ENCODE assay signal across 13 mouse cellular contexts in the genomic region with DNA sequence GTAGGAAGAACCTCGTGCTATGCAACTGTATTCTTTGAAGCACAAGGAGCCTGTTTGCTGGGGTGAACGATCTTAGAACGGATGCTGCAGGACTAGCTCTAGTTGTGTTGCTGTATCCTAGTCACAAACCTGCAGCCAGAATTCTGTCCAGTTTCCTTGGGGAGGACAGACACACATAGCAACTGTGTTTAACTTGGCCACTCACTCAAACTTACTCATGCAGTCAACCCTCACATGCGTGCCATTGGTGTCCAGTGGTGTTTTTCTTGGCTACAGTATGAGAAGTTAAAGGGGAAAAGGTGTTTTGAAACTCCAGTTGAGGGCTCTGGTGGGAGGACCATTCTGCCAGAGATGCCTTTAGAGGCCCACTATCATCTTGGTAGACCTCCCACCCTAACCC.
"Had no signal": no experiment of that assay in that cellular context is flagged by ENCODE, and none has a peak within 500 bp of the region (broad histone marks: within the 10 kb centered on the region; RNA-seq: fewer than 3 reads in every experiment).

No protein-coding gene starts in this region.

- H3K4me2 ChIP-seq: limb, embryonic 12.5 days; liver, embryonic 11.5 days; liver, embryonic 15.5 days; midbrain, embryonic 13.5 days; neural tube, embryonic 12.5 days had no signal

- DNase-seq: kidney, adult 11 months; kidney, postnatal 25 days; lung, adult 2 months; lung, postnatal 36 days; right cerebral cortex, postnatal 4 days; spleen, adult 18-20 months had no signal

- H3K36me3 ChIP-seq: limb, embryonic 12.5 days; liver, embryonic 15.5 days; midbrain, embryonic 13.5 days; neural tube, embryonic 12.5 days had no signal

- H3K9ac ChIP-seq: limb, embryonic 12.5 days; liver, embryonic 15.5 days; midbrain, embryonic 13.5 days; neural tube, embryonic 12.5 days had no signal

- ATAC-seq: lung, postnatal 0 days; midbrain, embryonic 13.5 days had no signal

- H3K27ac ChIP-seq: limb, embryonic 12.5 days; liver, embryonic 15.5 days; midbrain, embryonic 13.5 days; neural tube, embryonic 12.5 days had no signal

- H3K9me3 ChIP-seq: limb, embryonic 12.5 days; liver, embryonic 15.5 days; midbrain, embryonic 13.5 days; neural tube, embryonic 12.5 days had no signal

- H3K4me1 ChIP-seq: limb, embryonic 12.5 days; liver, embryonic 15.5 days; midbrain, embryonic 13.5 days; neural tube, embryonic 12.5 days had no signal

- H3K4me3 ChIP-seq: limb, embryonic 12.5 days; liver, embryonic 15.5 days; midbrain, embryonic 13.5 days; myocyte; neural tube, embryonic 12.5 days had no signal

- H3K27me3 ChIP-seq: limb, embryonic 12.5 days; liver, embryonic 15.5 days; midbrain, embryonic 13.5 days; neural tube, embryonic 12.5 days had no signal
